Mouse (Mus musculus) C2C12 (cell line): Measurements from ENCODE around the gene Slc4a2. TPM values are rescaled to one million over a fixed set of nuclear protein-coding genes. Genes with fewer than 3 reads are reported as not detected.

Source experiments
- H3K27me3 ChIP-seq: one replicate; pipeline ENCODE4 v1.6.1; 2011; ENCODE audit not compliant: control insufficient read depth, insufficient read depth, insufficient read length
- H3K36me3 ChIP-seq: one replicate; pipeline ENCODE4 v1.6.1; 2011; ENCODE audit not compliant: control insufficient read depth, insufficient read depth
- H3K4me3 ChIP-seq: one replicate; pipeline ENCODE4 v1.5.1; 2011; ENCODE audit warnings: mild to moderate bottlenecking, control low read depth; ENCODE audit not compliant: poor library complexity, insufficient read depth, severe bottlenecking
- H3K79me2 ChIP-seq: one replicate; pipeline ENCODE4 v1.6.1; 2011; ENCODE audit not compliant: control insufficient read depth, insufficient read depth
- H3K79me3 ChIP-seq: one replicate; pipeline ENCODE4 v1.6.1; 2011; ENCODE audit warnings: low read depth, control low read depth
- H3ac ChIP-seq: one replicate; pipeline ENCODE3; 2011; ENCODE audit warnings: low read depth; ENCODE audit not compliant: control insufficient read depth, insufficient read length
- CEBPB ChIP-seq: IDR thresholded peaks from one replicate; pipeline ENCODE4 v1.6.1; 2011; ENCODE audit warnings: low read depth, mild to moderate bottlenecking, control low read depth, moderate library complexity
- CTCF ChIP-seq: IDR thresholded peaks from one replicate; pipeline ENCODE4 v1.5.1; 2011; ENCODE audit not compliant: control insufficient read depth, insufficient read depth, insufficient read length
- FOSL1 ChIP-seq: IDR thresholded peaks from one replicate; pipeline ENCODE4 v1.8.0; 2011; ENCODE audit warnings: mild to moderate bottlenecking, low read length; ENCODE audit not compliant: poor library complexity, insufficient read depth, severe bottlenecking
- MAX ChIP-seq: IDR thresholded peaks from one replicate; pipeline ENCODE4 v1.6.1; 2011; ENCODE audit warnings: mild to moderate bottlenecking, control low read depth
- MYOD1 ChIP-seq: IDR thresholded peaks from one replicate; pipeline ENCODE4 v1.6.1; 2011; ENCODE audit warnings: low read depth; ENCODE audit not compliant: control insufficient read depth, insufficient read length
- MYOG ChIP-seq: IDR thresholded peaks from one replicate; pipeline ENCODE4 v1.6.1; 2011; ENCODE audit not compliant: control insufficient read depth, insufficient read length; ENCODE audit errors: extremely low read depth
- USF1 ChIP-seq: IDR thresholded peaks from one replicate; pipeline ENCODE4 v1.6.1; 2011; ENCODE audit warnings: low read depth, mild to moderate bottlenecking, control low read depth, moderate library complexity
- polyA plus RNA-seq: library from polyadenylated mRNA; unstranded; fragments of >200 nt; fragmentation: generic; extraction: Trizol; gene quantifications from one replicate; pipeline ENCODE4 v1.2.1, GENCODE M21; 2012; ENCODE audit warnings: missing spikeins

Gene Slc4a2
- polyA plus RNA-seq, 1 experiment, result 76.4 TPM

DNA sequence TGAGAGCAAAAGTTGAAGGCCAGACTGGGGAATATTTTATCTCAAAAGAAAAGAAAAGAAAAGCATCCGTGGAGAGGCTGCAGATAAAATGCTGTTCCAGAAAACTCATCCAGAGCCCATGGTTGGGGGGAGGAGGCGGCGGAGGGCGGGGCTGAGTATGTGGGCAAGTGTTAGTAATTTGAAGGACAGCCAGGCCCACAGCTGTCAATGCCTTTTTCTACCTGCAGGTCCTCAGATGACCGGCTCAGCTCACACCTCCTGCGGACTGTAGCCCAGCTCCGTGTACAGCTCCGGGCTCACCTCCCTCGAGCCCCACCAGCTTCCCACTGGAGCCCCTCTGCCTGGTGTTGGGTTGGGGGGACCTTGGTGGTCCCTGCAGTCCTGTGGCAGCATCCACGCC lies 24.0 kb upstream of the Slc4a2 start:
- no peaks in the 10 kb centered on the region for H3K79me2 ChIP-seq
- H3ac ChIP-seq, result no peak overlapping the region
- H3K4me3 ChIP-seq, result no peak overlapping the region
- no peaks in the 10 kb centered on the region for H3K27me3 ChIP-seq
- H3K36me3 ChIP-seq, result peaks cover 6% of the 10 kb centered on the region
- no peak for TF ChIP-seq USF1
- TF ChIP-seq CTCF, result no peak
- no peak for TF ChIP-seq MAX
- TF ChIP-seq FOSL1, result no peak
- TF ChIP-seq MYOD1, result no peak
- no peak for TF ChIP-seq CEBPB
- TF ChIP-seq MYOG, result no peak
- H3K79me3 ChIP-seq, result no peaks in the 10 kb centered on the region

DNA sequence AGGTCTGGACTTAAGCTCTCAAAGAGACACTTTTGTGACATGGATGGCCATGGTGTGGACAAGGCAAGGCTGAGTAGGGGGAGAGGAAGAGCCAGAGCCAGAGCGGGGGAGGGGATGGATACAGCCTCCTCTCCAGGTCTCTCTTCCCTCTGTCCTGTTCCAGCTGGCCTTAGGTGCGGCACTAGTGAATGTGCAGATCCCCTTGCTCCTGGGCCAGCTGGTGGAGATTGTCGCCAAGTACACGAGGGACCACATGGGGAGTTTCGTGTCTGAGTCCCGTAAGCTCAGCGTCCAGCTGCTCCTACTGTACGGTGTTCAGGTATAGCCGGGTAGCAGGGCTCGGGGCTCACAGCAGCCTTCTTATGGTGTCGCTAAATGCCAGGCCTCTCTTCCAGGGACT lies 23.3 kb upstream of the Slc4a2 start:
- H3K4me3 ChIP-seq, result no peak overlapping the region
- H3K27me3 ChIP-seq, result no peaks in the 10 kb centered on the region
- no peaks in the 10 kb centered on the region for H3K79me3 ChIP-seq
- no peak overlapping the region for H3ac ChIP-seq
- H3K36me3 ChIP-seq, result peaks cover 6% of the 10 kb centered on the region
- no peaks in the 10 kb centered on the region for H3K79me2 ChIP-seq
- no peak for TF ChIP-seq USF1
- no peak for TF ChIP-seq FOSL1
- no peak for TF ChIP-seq MYOD1
- TF ChIP-seq CEBPB, result no peak
- TF ChIP-seq CTCF, result no peak
- TF ChIP-seq MAX, result no peak
- no peak for TF ChIP-seq MYOG

DNA sequence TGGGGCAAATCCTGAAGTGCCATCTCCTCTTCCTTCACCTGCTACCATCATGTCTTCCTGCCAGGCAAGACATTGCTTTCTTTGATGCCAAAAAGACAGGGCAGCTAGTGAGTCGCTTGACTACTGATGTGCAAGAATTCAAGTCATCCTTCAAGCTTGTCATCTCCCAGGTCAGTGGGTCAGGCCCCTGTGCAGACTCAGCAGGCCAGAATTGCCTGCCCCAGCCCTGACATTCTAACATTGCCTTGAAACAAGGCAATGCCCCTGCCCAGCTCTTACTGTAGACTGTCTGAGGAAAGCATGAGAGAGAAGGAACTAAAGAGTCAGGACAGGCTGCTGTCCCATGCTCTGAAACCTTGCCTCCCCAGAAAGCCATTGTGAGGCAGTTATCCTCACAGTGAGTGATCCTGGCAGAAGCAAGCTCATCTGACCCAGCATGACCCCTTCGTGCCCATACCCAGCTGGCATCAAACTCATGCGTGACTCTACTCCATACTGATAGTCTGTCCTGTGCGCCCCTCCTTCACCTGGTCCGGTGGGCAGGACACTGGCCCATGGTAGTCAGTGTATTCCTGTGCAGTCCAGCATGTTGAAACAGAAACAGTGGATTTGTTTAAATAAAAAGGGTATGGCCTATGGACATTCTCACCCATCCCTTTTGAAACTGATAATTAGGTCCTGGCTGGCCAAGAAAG lies 22.6 kb upstream of the Slc4a2 start:
- H3K79me3 ChIP-seq, result no peaks in the 10 kb centered on the region
- H3K36me3 ChIP-seq, result peaks cover 6% of the 10 kb centered on the region
- H3ac ChIP-seq, result no peak overlapping the region
- no peaks in the 10 kb centered on the region for H3K79me2 ChIP-seq
- no peak for TF ChIP-seq CTCF
- no peak for TF ChIP-seq MYOD1
- no peak for TF ChIP-seq MAX
- no peak overlapping the region for H3K4me3 ChIP-seq
- H3K27me3 ChIP-seq, result no peaks in the 10 kb centered on the region

DNA sequence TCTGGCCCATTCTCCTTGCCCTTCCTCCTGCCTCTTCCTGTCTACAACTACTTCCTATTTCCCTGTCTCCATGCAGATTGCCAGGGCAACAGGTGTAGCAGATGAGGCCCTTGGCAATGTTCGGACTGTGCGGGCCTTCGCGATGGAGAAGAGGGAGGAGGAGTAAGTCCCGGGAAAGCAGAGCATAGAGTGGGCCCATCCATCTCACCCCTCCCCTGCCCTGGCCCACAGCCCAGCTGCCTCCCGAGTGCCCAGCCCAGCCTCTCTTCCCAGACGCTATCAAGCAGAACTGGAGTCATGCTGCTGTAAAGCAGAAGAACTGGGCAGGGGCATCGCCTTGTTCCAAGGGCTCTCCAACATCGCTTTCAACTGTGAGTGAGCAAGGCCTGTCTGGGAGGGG lies 21.7 kb upstream of the Slc4a2 start:
- no peaks in the 10 kb centered on the region for H3K79me2 ChIP-seq
- H3K27me3 ChIP-seq, result no peaks in the 10 kb centered on the region
- no peak overlapping the region for H3K4me3 ChIP-seq
- TF ChIP-seq USF1, result no peak
- TF ChIP-seq MAX, result no peak
- no peak for TF ChIP-seq MYOD1
- no peak for TF ChIP-seq MYOG
- TF ChIP-seq FOSL1, result no peak
- no peak for TF ChIP-seq CTCF
- TF ChIP-seq CEBPB, result no peak
- no peak overlapping the region for H3ac ChIP-seq
- H3K36me3 ChIP-seq, result peaks cover 9% of the 10 kb centered on the region
- no peaks in the 10 kb centered on the region for H3K79me3 ChIP-seq

DNA sequence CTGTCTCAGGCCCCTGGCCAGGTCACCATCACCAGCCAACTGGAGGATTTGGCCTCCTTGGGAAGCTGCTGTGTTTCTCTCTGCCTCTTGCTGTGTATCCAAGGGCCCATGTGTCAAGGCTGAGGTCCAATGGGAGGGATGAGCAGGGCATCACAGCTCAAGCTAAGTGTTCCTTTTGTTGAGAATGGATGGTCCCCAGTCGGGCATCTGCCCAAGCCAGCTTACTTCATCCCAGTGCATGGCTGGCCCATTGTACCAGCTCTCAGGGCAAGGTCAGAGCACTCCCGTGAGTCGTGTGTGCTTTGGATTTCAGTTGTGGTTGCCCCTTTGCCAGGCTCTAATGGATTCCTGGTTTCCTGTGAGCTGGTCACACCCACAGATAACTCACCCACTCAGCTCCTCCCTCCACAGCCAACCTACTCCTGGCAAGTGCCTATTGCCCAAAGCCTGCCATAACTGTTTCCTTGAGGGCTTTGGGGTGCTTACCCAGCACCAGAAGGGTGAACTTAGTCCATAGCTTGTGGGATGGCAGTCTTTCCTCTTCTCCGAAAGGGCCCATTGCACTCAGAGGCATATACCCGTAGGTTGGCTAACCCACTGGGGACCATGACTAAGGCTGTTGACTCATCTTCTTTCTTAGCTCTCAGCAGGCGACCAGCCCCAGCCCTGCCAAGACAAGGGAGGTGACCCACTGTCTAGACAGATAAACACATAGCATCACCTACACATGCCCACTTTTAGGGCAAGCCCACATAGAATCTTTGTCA lies 18.9 kb upstream of the Slc4a2 start:
- no peaks in the 10 kb centered on the region for H3K27me3 ChIP-seq
- H3K36me3 ChIP-seq, result peaks cover 11% of the 10 kb centered on the region
- no peaks in the 10 kb centered on the region for H3K79me2 ChIP-seq
- no peaks in the 10 kb centered on the region for H3K79me3 ChIP-seq
- no peak overlapping the region for H3ac ChIP-seq
- H3K4me3 ChIP-seq, result no peak overlapping the region
- TF ChIP-seq CEBPB (peak; percentile 43), FOSL1 (peak; percentile 29), MYOG (no peak)

DNA sequence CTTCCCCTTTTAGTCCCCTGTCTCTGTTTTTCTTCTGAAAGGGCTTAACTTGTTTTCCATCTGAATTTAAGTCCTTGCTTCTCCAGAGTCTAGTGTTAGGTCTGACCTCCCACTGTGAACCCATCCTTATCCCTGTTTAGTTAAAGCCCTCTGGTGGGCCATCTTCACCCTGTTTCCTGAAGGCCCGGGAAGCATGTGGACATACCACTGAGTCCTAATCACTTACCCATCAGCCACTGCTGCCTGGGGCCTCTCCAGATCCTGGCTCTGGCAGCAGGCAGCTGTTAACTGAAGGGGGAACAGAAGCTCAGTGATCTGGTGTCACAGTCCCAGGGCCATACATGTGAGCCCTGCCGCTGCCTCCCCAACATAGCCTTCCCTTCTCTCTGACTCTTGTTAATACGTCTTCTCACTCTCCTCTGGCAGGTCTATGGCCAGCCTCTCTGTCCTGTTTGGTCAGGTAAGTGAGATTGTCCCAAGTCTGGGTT lies 18.2 kb upstream of the Slc4a2 start:
- Histone ChIP-seq H3ac (no peak overlapping the region), H3K79me3 (no peaks in the 10 kb centered on the region), H3K4me3 (no peak overlapping the region), H3K36me3 (peaks cover 11% of the 10 kb centered on the region), H3K79me2 (no peaks in the 10 kb centered on the region), H3K27me3 (no peaks in the 10 kb centered on the region)
- TF ChIP-seq MAX (peak; percentile 64), MYOD1 (peak; percentile 12), USF1 (no peak)
